27 mouse cellular contexts compared by ENCODE assay signal in genomic region chr17:73937073-73937472, GRCm38 (mm10). TPM values are rescaled to one million over a fixed set of nuclear protein-coding genes. Genes with fewer than 3 reads are reported as not detected.
DNase-seq lines count a peak whose midpoint lies in the region; TF ChIP-seq lines count a peak whose summit lies in the region.
"Had no signal": no experiment of that assay in that cellular context is flagged by ENCODE, and none has a peak within 500 bp of the region (broad histone marks: within the 10 kb centered on the region; RNA-seq: fewer than 3 reads in every experiment).

No protein-coding gene starts in this region.

- 60% methylated on average over 7 of the region's 7 CpGs for WGBS in lung, adult 2 months

- TF ChIP-seq POLR2A in lung, adult 2 months (IDR thresholded peaks at IDR 0.05; ENCODE audit: borderline replicate concordance, extremely low read depth, low read depth, low read length), result no peak

- TF ChIP-seq CTCF in lung, adult 2 months (IDR thresholded peaks at IDR 0.05; ENCODE audit: insufficient read depth, low read length), result no peak

- peaks cover 7% of the 10 kb centered on the region for H3K4me1 ChIP-seq in lung, adult 2 months (ENCODE audit: control insufficient read depth, insufficient read depth, low read length)
- H3K4me1 ChIP-seq: forebrain, embryonic 10.5 days; heart, embryonic 10.5 days; hindbrain, embryonic 12.5 days; intestine, embryonic 15.5 days; limb, embryonic 13.5 days; liver, embryonic 12.5 days; midbrain, embryonic 10.5 days; midbrain, embryonic 15.5 days; neural tube, embryonic 15.5 days; stomach, embryonic 15.5 days had no signal

- no peak overlapping the region for H3K4me3 ChIP-seq in lung, adult 2 months (replicated peaks; ENCODE audit: extremely low read depth, low read depth, low read length)
- H3K4me3 ChIP-seq: forebrain, embryonic 10.5 days; heart, embryonic 10.5 days; hindbrain, embryonic 12.5 days; intestine, embryonic 15.5 days; layer of hippocampus, adult 2 months; left cerebral cortex, adult 2 months; limb, embryonic 13.5 days; liver, embryonic 12.5 days; midbrain, embryonic 10.5 days; midbrain, embryonic 15.5 days; neural tube, embryonic 15.5 days; stomach, embryonic 15.5 days had no signal

- peak; percentile 23 for DNase-seq in gastrocnemius, postnatal 14 days
- DNase-seq in gastrocnemius, adult 8-10 months (ENCODE audit: low spot score in 2 of 2), result no peak
- DNase-seq in lung, postnatal 10 days, result peak; percentile 26
- DNase-seq in lung, adult 2 months, result no peak
- DNase-seq in fibroblast of lung, adult 2 months (ENCODE audit: low read depth), result peak; percentile 57
- no peak for DNase-seq in left cerebral cortex, adult 9 months (ENCODE audit: low spot score in 2 of 2)
- no peak for DNase-seq in thymus, postnatal 25 days
- DNase-seq: adrenal gland, postnatal 25 days; cerebellum, adult 18-20 months; cerebellum, postnatal 14 days; heart, postnatal 36 days; kidney, adult 2 months; kidney, postnatal 36 days; retina, postnatal 1 day; right cerebral cortex, postnatal 14 days had no signal

- intact Hi-C loops in gastrocnemius, postnatal 14 days (cut with DNase I; ENCODE audit: low total_unique reads), result no loop called here

RNA-seq across cellular contexts. Expression of gene Xdh, which starts 12.9 kb away (rescaled TPM):
- total RNA-seq in gastrocnemius, postnatal 14 days (2021), result 10 to 100 TPM; 18.2 to 19.8 TPM
- 10 to 100 TPM; 39.6 to 64.1 (median 43.9) TPM for total RNA-seq in gastrocnemius, adult 8-10 months (2022)
- 141 and 150 TPM in 2 replicates for polyA plus RNA-seq in lung, adult 2 months (2012; rRNA removed)

Comparison
In these comparisons a context has a peak if more than half of its experiments do, and no peak if none do; other contexts are left out.
1. DNase-seq: peak in gastrocnemius, postnatal 14 days (single experiment), lung, postnatal 10 days (single experiment) and fibroblast of lung, adult 2 months (single experiment); none in gastrocnemius, adult 8-10 months (0 of 2), lung, adult 2 months (single experiment), left cerebral cortex, adult 9 months (0 of 2) and thymus, postnatal 25 days (single experiment).